Mouse (Mus musculus): ENCODE measurements around the gene Camkk1. TPM values are rescaled to one million over a fixed set of nuclear protein-coding genes. Genes with fewer than 3 reads are reported as not detected.

Gene Camkk1
- polyA plus RNA-seq (2015; fragmentation: Illumina TruSeq; extraction: RNeasy Lipid Tissue Mini Kit (QIAGEN cat#74804); ENCODE audit: insufficient read depth, low read depth, low replicate concordance): 6.9 TPM

DNA sequence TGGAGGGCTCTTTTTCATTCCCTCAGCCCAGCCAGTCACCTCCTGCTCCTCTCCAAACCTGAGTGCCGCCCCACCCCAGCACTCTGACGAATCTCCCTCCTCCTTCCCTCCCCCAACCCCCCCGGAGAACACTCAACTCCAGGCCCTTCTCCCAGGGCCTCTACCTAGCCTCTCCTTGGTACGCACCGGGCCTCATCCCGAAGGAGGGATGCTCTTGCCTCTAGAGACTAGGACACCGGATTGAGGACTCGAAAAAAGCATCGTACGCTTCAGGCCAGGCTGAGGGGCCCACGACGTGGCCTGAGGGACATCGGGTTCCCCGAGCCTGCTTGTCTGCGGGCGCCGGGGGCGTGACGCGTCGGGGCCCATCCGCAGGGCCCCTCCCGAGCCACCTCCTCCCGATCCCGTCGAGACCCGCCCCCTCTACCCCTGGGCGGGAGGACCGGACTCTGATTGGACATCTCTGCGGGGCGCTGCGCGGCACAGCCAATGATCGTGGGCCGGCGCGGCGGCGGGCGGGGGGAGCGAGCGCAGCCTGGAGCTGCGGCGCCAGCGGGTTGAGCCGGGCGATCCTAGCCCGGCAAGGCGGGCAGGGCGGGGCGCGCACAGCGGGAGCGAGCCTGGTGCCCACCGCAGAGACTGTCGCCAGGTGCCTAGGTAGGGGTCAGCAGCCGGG lies at the start of gene Camkk1:
Camkk1 (plus strand) TSS at position 538 of the 676 bp plus-strand sequence.

DNA sequence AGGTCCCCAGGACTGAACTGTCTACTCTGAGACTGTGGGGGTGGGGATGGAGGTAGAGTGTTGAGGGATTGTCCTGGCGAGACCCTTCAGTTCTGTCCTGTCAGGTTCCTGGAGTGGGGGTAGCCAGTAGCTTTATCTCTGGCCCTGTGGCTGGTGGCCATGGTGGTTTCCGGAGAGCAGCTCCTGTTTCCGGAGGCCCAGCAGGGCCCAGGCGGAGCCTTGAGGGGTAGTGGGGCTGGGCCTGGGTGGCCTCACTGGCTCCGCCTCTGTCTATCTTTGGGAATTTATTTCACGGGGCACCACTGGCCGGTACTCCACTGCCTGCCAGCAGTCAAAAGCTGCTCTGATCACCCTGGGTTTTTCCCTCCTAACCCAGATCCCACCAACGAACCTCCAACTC lies 20.0 kb upstream of the Camkk1 start, which contains the start of gene P2rx1:
P2rx1 (plus strand) TSS at position 333 of the 400 bp plus-strand sequence.

DNA sequence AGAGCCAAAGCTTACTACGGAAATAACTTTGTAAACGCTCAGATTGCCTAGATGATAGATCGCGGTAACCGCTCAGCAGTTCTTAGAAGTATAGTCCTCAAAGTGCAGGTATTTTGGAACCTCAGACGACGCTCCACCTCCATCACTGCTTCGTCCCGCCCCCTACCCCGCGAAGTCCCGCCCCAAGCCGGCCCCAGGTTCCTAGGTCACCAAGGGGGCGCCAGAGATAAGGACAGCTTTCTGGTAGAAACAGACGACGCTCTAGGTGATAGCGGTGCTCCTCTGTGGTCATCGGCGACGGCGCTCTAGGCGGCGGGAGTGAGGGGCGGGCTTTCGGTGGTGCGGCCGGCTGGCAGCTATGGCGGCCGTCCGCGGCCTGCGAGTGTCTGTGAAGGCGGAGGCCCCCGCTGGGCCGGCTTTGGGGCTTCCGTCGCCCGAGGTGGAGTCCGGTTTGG lies 28.8 kb downstream of the Camkk1 start, which contains the start of gene Ncbp3:
Ncbp3 (plus strand) TSS at position 242 of the 455 bp plus-strand sequence.

DNA sequence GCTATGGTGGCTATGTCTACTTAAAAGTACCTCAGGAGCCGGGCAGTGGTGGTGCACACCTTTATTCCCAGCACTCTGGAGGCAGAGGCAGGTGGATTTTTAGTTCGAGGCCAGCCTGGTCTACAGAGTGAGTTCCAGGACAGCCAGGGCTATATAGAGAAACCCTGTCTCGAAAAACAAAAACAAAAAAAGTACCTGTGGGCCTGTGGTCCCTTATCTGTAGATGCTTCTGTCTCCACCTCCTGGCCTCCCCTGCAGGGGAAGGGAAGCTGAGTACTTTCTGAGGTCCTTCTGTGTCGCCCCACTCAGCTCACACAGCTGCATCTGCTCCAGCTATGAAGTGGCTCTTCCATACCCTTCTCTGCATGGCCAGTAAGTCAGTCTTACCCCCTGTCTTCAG lies 71.5 kb downstream of the Camkk1 start, which contains the start of gene Itgae:
Itgae (plus strand) TSS at position 301 of the 400 bp plus-strand sequence.

Other genes with a start within 250 kb of the Camkk1 start
- gene Cyb5d2, start 222.9 kb upstream of the Camkk1 start, polyA plus RNA-seq (2015; fragmentation: Illumina TruSeq; extraction: RNeasy Lipid Tissue Mini Kit (QIAGEN cat#74804); ENCODE audit: insufficient read depth, low read depth, low replicate concordance): 3.5 TPM
- gene Zzef1, start 222.8 kb upstream of the Camkk1 start, polyA plus RNA-seq (2015; fragmentation: Illumina TruSeq; extraction: RNeasy Lipid Tissue Mini Kit (QIAGEN cat#74804); ENCODE audit: insufficient read depth, low read depth, low replicate concordance): 8.6 TPM
- gene Atp2a3, start 57.8 kb upstream of the Camkk1 start, polyA plus RNA-seq (2015; fragmentation: Illumina TruSeq; extraction: RNeasy Lipid Tissue Mini Kit (QIAGEN cat#74804); ENCODE audit: insufficient read depth, low read depth, low replicate concordance): 35.0 TPM
- 52.6 TPM for gene P2rx1, start 19.9 kb upstream of the Camkk1 start, polyA plus RNA-seq (2015; fragmentation: Illumina TruSeq; extraction: RNeasy Lipid Tissue Mini Kit (QIAGEN cat#74804); ENCODE audit: insufficient read depth, low read depth, low replicate concordance)
- gene Ncbp3, start 28.8 kb downstream of the Camkk1 start, polyA plus RNA-seq (2015; fragmentation: Illumina TruSeq; extraction: RNeasy Lipid Tissue Mini Kit (QIAGEN cat#74804); ENCODE audit: insufficient read depth, low read depth, low replicate concordance): 1.5 TPM
- gene Itgae, start 71.6 kb downstream of the Camkk1 start, polyA plus RNA-seq (2015; fragmentation: Illumina TruSeq; extraction: RNeasy Lipid Tissue Mini Kit (QIAGEN cat#74804); ENCODE audit: insufficient read depth, low read depth, low replicate concordance): not detected
- not detected for gene Haspin, start 119.3 kb downstream of the Camkk1 start, polyA plus RNA-seq (2015; fragmentation: Illumina TruSeq; extraction: RNeasy Lipid Tissue Mini Kit (QIAGEN cat#74804); ENCODE audit: insufficient read depth, low read depth, low replicate concordance)
- gene P2rx5, start 141.4 kb downstream of the Camkk1 start, polyA plus RNA-seq (2015; fragmentation: Illumina TruSeq; extraction: RNeasy Lipid Tissue Mini Kit (QIAGEN cat#74804); ENCODE audit: insufficient read depth, low read depth, low replicate concordance): not detected
- 14.7 TPM for gene Emc6, start 158.0 kb downstream of the Camkk1 start, polyA plus RNA-seq (2015; fragmentation: Illumina TruSeq; extraction: RNeasy Lipid Tissue Mini Kit (QIAGEN cat#74804); ENCODE audit: insufficient read depth, low read depth, low replicate concordance)
- 16.3 TPM for gene Tax1bp3, start 158.1 kb downstream of the Camkk1 start, polyA plus RNA-seq (2015; fragmentation: Illumina TruSeq; extraction: RNeasy Lipid Tissue Mini Kit (QIAGEN cat#74804); ENCODE audit: insufficient read depth, low read depth, low replicate concordance)
- gene Ctns, start 180.0 kb downstream of the Camkk1 start, polyA plus RNA-seq (2015; fragmentation: Illumina TruSeq; extraction: RNeasy Lipid Tissue Mini Kit (QIAGEN cat#74804); ENCODE audit: insufficient read depth, low read depth, low replicate concordance): 8.1 TPM
- 3.1 TPM for gene Shpk, start 180.5 kb downstream of the Camkk1 start, polyA plus RNA-seq (2015; fragmentation: Illumina TruSeq; extraction: RNeasy Lipid Tissue Mini Kit (QIAGEN cat#74804); ENCODE audit: insufficient read depth, low read depth, low replicate concordance)
- gene Trpv1, start 215.3 kb downstream of the Camkk1 start, polyA plus RNA-seq (2015; fragmentation: Illumina TruSeq; extraction: RNeasy Lipid Tissue Mini Kit (QIAGEN cat#74804); ENCODE audit: insufficient read depth, low read depth, low replicate concordance): not detected
- gene Trpv3, start 248.4 kb downstream of the Camkk1 start, polyA plus RNA-seq (2015; fragmentation: Illumina TruSeq; extraction: RNeasy Lipid Tissue Mini Kit (QIAGEN cat#74804); ENCODE audit: insufficient read depth, low read depth, low replicate concordance): not detected

Measured in pancreas, adult 10 weeks (tissue).